Mouse (Mus musculus) G1E (cell line): ENCODE measurements around the gene Tspan18.

ENCODE experiments used
- CTCF ChIP-seq: IDR thresholded peaks from 2 replicates; pipeline ENCODE4 v1.5.1; 2012; ENCODE audit warnings: low read depth, low read length, inconsistent platforms, mixed read lengths
- GATA1 ChIP-seq: IDR thresholded peaks from 2 replicates; pipeline ENCODE4 v1.6.1; 2012; ENCODE audit warnings: borderline replicate concordance, low read length, inconsistent platforms, mixed read lengths

DNA sequence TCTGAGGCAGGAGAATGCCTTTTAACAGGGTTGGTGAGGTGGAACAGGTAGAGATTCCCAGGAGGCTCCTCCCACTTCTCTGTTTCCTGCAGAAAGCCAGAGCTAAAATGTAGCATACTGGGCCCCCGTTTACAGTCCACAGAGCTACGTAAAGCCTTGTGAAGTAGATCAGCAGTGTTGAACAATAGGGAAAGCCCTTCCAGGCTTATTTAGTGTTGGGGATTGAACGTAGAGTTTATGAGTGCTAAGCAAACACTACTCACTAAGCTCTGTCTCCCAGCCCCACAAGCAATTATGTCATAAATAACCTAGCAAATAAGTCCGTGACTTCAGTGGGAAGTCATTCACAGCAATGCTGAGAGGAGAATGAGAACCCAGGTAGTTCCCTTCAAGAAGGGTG, 76.7 kb downstream of the Tspan18 start:
- TF ChIP-seq CTCF (no peak), GATA1 (no peak)
